Mouse (Mus musculus) MEL (cell line): Measurements from ENCODE around the gene C3.

Experiments used
- CHD2 ChIP-seq: IDR thresholded peaks from 2 replicates; pipeline ENCODE4 v1.6.1; 2011; ENCODE audit warnings: low read length, improper control_type of control experiment
- EP300 ChIP-seq, 2 experiments: IDR thresholded peaks; 2 replicates each; pipeline ENCODE4 v1.6.1; 2011; ENCODE audit warnings: improper control_type of control experiment in 2 of 2, low read length in 2 of 2, low read depth in 1 of 2, mild to moderate bottlenecking in 1 of 2
- GATA1 ChIP-seq: IDR thresholded peaks from 2 replicates; pipeline ENCODE4 v1.6.1; 2011; ENCODE audit warnings: low read depth, low read length, improper control_type of control experiment
- MAZ ChIP-seq: IDR thresholded peaks from 2 replicates; pipeline ENCODE4 v1.6.1; 2012; ENCODE audit warnings: low read depth, mild to moderate bottlenecking, inconsistent platforms, low read length, improper control_type of control experiment
- POLR2A ChIP-seq, 2 experiments: IDR thresholded peaks; 2 replicates each; pipeline ENCODE4 v1.6.1; 2011 to 2012; ENCODE audit warnings: low read length in 2 of 2, mild to moderate bottlenecking in 2 of 2, control low read depth in 1 of 2, improper control_type of control experiment in 1 of 2, low read depth in 1 of 2, moderate library complexity in 1 of 2; ENCODE audit not compliant: control insufficient read depth in 1 of 2, insufficient read depth in 1 of 2, poor library complexity in 1 of 2
- POLR2AphosphoS2 ChIP-seq: IDR thresholded peaks from 2 replicates; pipeline ENCODE4 v1.6.1; 2011; ENCODE audit warnings: low read length, improper control_type of control experiment

- no peak for TF ChIP-seq MAZ
- TF ChIP-seq POLR2AphosphoS2, result no peak
- TF ChIP-seq POLR2A (IDR thresholded peaks at IDR 0.05; ENCODE audit: control insufficient read depth in 1 of 2, insufficient read depth in 1 of 2, low read depth in 1 of 2, low read length in 2 of 2, poor library complexity in 1 of 2), result no peak
- no peak for TF ChIP-seq CHD2
- no peak for TF ChIP-seq GATA1
- TF ChIP-seq EP300 (IDR thresholded peaks at IDR 0.05; ENCODE audit: low read depth in 1 of 2, low read length in 2 of 2), result no peak
These were observed at the start of gene C3 for GRCm38 (mm10) chr17:57228014-57228413.
